Mouse (Mus musculus) urinary bladder, postnatal 4 days (tissue): ENCODE results near the gene Mymk.
A peak's percentile ranks its signal among the peaks of the same experiment; 100 is the strongest.

Source experiments
- DNase-seq, 2 experiments: peaks; one replicate each; pipeline ENCODE4 v3.0.0; 2021 to 2022; ENCODE audit warnings: low spot score in 2 of 2

Mymk gene

GRCm38 (mm10) chr2:27037008-27037407, 35.0 kb downstream of the Mymk start:
- DNase-seq: no peak

GRCm38 (mm10) chr2:27036003-27036402, 36.0 kb downstream of the Mymk start:
- no peak for DNase-seq

- no peak for DNase-seq
Measured at GRCm38 (mm10) chr2:27032361-27032760, 39.6 kb downstream of the Mymk start.

- DNase-seq: no peak
Measured at GRCm38 (mm10) chr2:27028437-27029015, 43.5 kb downstream of the Mymk start.

- peak; percentile 82 to 87 for DNase-seq
Measured at GRCm38 (mm10) chr2:27027618-27028436, 44.2 kb downstream of the Mymk start, which contains the start of gene Slc2a6. TSS of gene Slc2a6 (minus strand) at chr2:27027998.

- no peak for DNase-seq
Measured at GRCm38 (mm10) chr2:27026857-27027617, 44.9 kb downstream of the Mymk start.

- DNase-seq: no peak
Measured at GRCm38 (mm10) chr2:27026332-27026731, 45.6 kb downstream of the Mymk start.

GRCm38 (mm10) chr2:27025545-27025944, 46.4 kb downstream of the Mymk start:
- DNase-seq: no peak

- no peak for DNase-seq
Measured at GRCm38 (mm10) chr2:27024136-27024535, 47.8 kb downstream of the Mymk start.

GRCm38 (mm10) chr2:27022612-27023011, 49.4 kb downstream of the Mymk start:
- no peak for DNase-seq

- DNase-seq: no peak
Measured at GRCm38 (mm10) chr2:27021103-27021502, 50.9 kb downstream of the Mymk start.

GRCm38 (mm10) chr2:27019530-27019929, 52.4 kb downstream of the Mymk start:
- no peak for DNase-seq

GRCm38 (mm10) chr2:27017802-27018201, 54.2 kb downstream of the Mymk start:
- peak; percentile 49 to 79 for DNase-seq
